Mouse (Mus musculus) liver, embryonic 12.5 days (tissue): Measurements from ENCODE around the gene Gipc3. TPM values are rescaled to one million over a fixed set of nuclear protein-coding genes. Genes with fewer than 3 reads are reported as not detected.

Experiments
- ATAC-seq: fragments of 200-750 bp; cut with Nextera tagmentation; 2 replicates; pipeline ENCODE4 v1.8.0; 2017; ENCODE audit warnings: moderate number of reproducible peaks, mild to moderate bottlenecking, moderate library complexity
- H3K27ac ChIP-seq: fragments of 300-500 bp; sonication (generic); 2 replicates; pipeline ENCODE4 v1.5.1; 2016; ENCODE audit warnings: mild to moderate bottlenecking
- H3K27me3 ChIP-seq: fragments of 300-500 bp; sonication (generic); replicated peaks from 2 replicates; pipeline ENCODE4 v1.6.1; 2016; ENCODE audit warnings: mild to moderate bottlenecking, moderate library complexity
- H3K36me3 ChIP-seq: fragments of 300-500 bp; sonication (generic); 2 replicates; pipeline ENCODE4 v1.6.1; 2016; ENCODE audit warnings: mild to moderate bottlenecking, moderate library complexity
- H3K4me1 ChIP-seq: fragments of 300-500 bp; sonication (generic); 2 replicates; pipeline ENCODE4 v1.6.1; 2016
- H3K4me2 ChIP-seq: fragments of 300-500 bp; sonication (generic); 2 replicates; pipeline ENCODE4 v1.6.1; 2016; ENCODE audit warnings: mild to moderate bottlenecking, moderate library complexity
- H3K4me3 ChIP-seq: fragments of 300-500 bp; sonication (generic); 2 replicates; pipeline ENCODE4 v1.5.1; 2016; ENCODE audit warnings: mild to moderate bottlenecking, moderate library complexity
- H3K9ac ChIP-seq: fragments of 300-500 bp; sonication (generic); 2 replicates; pipeline ENCODE4 v1.6.1; 2016; ENCODE audit warnings: mild to moderate bottlenecking, moderate library complexity
- H3K9me3 ChIP-seq: fragments of 300-500 bp; sonication (generic); replicated peaks from 2 replicates; pipeline ENCODE4 v1.6.1; 2016; ENCODE audit warnings: mild to moderate bottlenecking, moderate library complexity
- WGBS: fragments of 180-500 bp; shearing (Covaris S2); methylation state at CpG from one replicate; pipeline ENCODE4 v1.1.7; 2016; ENCODE audit not compliant: insufficient replicate concordance; 5-methylcytosine and 5-hydroxymethylcytosine counted together
- polyA plus RNA-seq: library from polyadenylated mRNA; unstranded; fragments of >200 nt; fragmentation: Nextera tagmentation; extraction: Ambion mirVana; gene quantifications from 2 replicates; pipeline ENCODE4 v1.2.1, GENCODE M21; 2016

Gipc3 gene
- polyA plus RNA-seq, 1 experiment from 2014 or later = not detected

DNA sequence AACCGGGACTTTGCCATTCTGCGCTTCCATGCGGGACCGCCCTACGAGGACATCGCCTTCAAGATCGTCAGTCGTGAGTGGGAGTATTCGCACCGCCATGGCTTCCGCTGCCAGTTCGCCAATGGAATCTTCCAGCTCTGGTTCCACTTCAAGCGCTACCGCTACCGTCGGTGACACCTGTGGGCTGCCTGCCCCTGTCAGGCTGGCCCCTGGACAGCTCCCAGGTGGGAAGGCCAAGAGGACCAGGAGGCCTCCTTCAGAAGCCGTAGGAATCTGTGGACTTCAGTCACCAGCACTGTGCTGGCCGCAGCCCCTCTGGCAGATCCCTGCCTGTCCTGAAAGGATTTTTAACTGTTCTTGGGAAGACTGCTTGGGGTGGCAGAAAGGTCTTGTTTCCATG is 17.3 kb downstream of the Gipc3 start:
- ATAC-seq = no peak
- Histone ChIP-seq H3K27me3 (0 out of 2 replicates have a peak, but pooled peaks cover 7% of the 10 kb centered on the region), H3K36me3 (peaks cover 54% of the 10 kb centered on the region), H3K27ac (peak overlapping the region; percentile 49; the same call in 1 of the 2 replicates), H3K4me1 (peaks cover 71% of the 10 kb centered on the region), H3K9ac (no peak overlapping the region), H3K4me3 (no peak overlapping the region), H3K4me2 (no peak overlapping the region), H3K9me3 (no peaks in the 10 kb centered on the region)
- 90% methylated on average over 18 of the region's 18 CpGs for WGBS

DNA sequence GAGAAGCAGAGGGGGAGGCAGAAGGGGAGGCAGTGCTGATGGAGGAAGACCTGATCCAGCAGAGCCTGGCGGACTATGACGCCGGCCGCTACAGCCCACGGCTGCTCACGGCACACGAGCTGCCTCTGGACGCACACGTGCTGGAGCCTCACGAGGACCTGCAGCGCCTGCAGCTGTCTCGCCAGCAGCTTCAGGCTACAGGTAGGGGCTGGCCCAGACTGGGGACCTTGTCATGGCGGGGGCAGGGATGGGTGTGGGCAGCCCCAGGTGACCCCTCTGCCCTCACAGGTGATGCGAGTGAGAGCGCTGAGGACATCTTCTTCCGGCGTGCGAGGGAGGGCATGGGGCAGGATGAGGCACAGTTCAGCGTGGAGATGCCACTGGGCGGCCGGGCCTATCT is 17.9 kb downstream of the Gipc3 start:
- peaks cover 54% of the 10 kb centered on the region for H3K36me3 ChIP-seq
- ATAC-seq = no peak

DNA sequence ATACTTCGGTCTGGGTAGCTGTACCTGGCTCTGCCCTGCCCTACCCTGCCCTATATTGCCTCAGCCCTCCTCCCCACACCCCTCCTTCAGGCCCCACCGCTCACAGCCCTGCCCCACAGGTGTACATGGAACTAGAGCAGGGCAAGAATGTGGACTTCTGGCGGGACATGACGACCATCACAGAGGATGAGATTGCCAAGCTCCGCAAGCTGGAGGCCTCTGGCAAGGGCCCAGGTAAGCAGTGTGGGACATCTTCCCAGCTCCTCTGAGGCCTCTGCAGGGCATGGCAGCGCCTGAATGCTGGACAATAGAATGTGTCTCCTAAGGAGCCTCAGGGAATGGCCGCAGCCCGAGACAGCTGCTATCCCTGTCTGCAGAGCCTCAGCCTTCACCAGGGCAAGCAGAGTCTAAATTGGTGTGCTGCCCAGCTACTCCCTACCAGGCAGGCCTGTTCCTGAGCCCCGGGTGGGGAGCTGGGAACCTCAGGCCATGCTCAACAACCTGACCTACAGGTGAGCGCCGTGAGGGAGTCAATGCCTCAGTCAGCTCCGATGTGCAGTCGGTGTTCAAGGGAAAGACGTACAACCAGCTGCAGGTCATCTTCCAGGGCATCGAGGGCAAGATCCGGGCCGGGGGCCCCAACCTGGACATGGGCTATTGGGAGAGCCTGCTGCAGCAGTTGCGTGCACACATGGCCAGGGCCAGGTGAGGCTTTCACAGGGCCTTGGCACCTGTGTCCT is 19.1 kb downstream of the Gipc3 start:
- Histone ChIP-seq H3K36me3 (peaks cover 55% of the 10 kb centered on the region), H3K9ac (no peak overlapping the region), H3K4me1 (peaks cover 64% of the 10 kb centered on the region), H3K4me2 (no peak overlapping the region), H3K27me3 (no peaks in the 10 kb centered on the region), H3K9me3 (no peaks in the 10 kb centered on the region), H3K4me3 (no peak overlapping the region), H3K27ac (no peak overlapping the region)
- no peak for ATAC-seq
- 91% methylated on average over 18 of the region's 18 CpGs for WGBS

More for the DNA sequence above, 17.9 kb downstream of the Gipc3 start:
- WGBS = 94% methylated on average over 21 of the region's 21 CpGs
- Histone ChIP-seq H3K4me1 (peaks cover 65% of the 10 kb centered on the region), H3K4me2 (no peak overlapping the region), H3K27ac (no peak overlapping the region), H3K9me3 (no peaks in the 10 kb centered on the region), H3K9ac (no peak overlapping the region), H3K27me3 (0 out of 2 replicates have a peak, but pooled peaks cover 7% of the 10 kb centered on the region), H3K4me3 (no peak overlapping the region)

DNA sequence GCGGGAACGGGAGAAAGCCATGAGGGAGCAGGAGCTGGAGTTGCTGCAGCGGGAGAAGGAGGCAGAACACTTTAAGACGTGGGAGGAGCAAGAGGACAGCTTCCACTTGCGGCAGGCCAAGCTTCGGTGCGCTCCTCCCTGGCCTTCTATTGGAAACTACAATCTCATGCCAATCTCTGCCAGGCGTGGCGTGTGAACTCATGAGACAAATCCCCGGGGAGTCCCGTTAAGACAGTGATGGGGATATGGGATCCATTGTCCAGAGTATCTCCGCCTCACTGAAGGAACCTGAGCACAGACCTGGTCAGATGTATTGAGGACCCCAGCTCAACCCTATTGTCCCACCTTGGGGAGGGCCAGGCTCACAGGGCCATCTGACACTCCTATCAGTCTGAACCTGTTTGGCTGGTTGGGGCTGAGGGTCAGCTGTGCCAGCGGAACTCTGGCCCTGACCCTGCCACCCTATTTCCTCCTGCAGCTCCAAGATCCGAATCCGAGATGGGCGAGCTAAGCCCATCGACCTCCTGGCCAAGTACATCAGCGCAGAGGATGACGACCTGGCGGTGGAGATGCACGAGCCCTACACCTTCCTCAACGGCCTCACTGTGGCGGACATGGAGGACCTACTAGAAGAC is 19.8 kb downstream of the Gipc3 start:
- ATAC-seq = no peak
- Histone ChIP-seq H3K27me3 (no peaks in the 10 kb centered on the region), H3K4me2 (peak overlapping the region; percentile 80; the same call in 1 of the 2 replicates), H3K9me3 (no peaks in the 10 kb centered on the region), H3K4me1 (peaks cover 64% of the 10 kb centered on the region), H3K27ac (no peak overlapping the region), H3K9ac (no peak overlapping the region), H3K36me3 (peaks cover 62% of the 10 kb centered on the region), H3K4me3 (0 out of 2 replicates have a peak overlapping the region, but pooled peaks have one; percentile 96)
- WGBS = 93% methylated on average over 23 of the region's 23 CpGs

DNA sequence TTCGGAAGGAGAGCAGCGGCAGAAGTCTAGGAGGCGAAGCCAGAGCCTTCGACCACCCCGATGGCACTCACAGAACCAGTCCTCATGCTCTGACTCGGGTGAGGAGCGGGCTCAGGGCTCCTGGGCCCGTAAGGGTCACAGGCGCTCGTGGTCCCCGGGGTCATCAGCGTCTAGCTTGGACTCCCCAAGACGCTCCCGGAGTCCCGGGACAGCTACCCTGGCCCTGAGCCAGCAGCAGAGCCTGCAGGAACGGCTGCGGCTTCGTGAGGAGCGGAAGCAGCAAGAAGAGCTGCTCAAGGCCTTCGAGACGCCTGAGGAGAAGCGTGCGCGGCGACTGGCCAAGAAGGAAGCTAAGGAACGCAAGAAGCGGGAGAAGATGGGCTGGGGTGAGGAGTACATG is 20.6 kb downstream of the Gipc3 start:
- ATAC-seq = no peak
- peaks cover 64% of the 10 kb centered on the region for H3K4me1 ChIP-seq
- 93% methylated on average over 27 of the region's 27 CpGs for WGBS
- H3K36me3 ChIP-seq = peaks cover 70% of the 10 kb centered on the region
- H3K9me3 ChIP-seq = no peaks in the 10 kb centered on the region
- H3K27me3 ChIP-seq = no peaks in the 10 kb centered on the region
- peak overlapping the region; percentile 80 for H3K4me2 ChIP-seq
- H3K27ac ChIP-seq = 0 out of 2 replicates have a peak overlapping the region, but pooled peaks have one; percentile 88
- peak overlapping the region; percentile 93 for H3K9ac ChIP-seq
- H3K4me3 ChIP-seq = peak overlapping the region; percentile 96

DNA sequence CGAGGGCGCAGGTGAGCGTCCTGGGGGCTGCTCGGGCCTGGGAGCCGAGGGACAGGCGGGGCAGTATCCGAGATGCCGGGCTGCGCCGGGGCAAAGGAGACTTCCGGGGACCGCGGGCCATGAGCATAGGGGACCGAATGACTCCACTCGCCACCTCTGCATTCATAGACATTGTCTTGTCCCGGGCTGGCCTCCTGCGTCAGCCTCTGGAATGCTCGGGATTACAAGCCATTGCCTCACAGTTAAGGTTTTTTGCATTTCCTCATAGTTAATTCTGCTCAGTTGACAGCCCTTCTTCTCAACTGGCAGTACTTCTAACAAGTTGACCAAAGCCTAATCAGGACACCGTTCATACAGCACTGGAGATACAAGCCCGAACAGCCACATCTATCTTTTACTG is 21.6 kb downstream of the Gipc3 start:
- 2% methylated on average over 20 of the region's 20 CpGs for WGBS
- Histone ChIP-seq H3K27me3 (no peaks in the 10 kb centered on the region), H3K4me1 (peaks cover 65% of the 10 kb centered on the region), H3K4me2 (peak overlapping the region; percentile 80), H3K36me3 (peaks cover 62% of the 10 kb centered on the region), H3K9ac (peak overlapping the region; percentile 93), H3K27ac (peak overlapping the region; percentile 88), H3K4me3 (peak overlapping the region; percentile 96), H3K9me3 (no peaks in the 10 kb centered on the region)
- ATAC-seq = no peak

DNA sequence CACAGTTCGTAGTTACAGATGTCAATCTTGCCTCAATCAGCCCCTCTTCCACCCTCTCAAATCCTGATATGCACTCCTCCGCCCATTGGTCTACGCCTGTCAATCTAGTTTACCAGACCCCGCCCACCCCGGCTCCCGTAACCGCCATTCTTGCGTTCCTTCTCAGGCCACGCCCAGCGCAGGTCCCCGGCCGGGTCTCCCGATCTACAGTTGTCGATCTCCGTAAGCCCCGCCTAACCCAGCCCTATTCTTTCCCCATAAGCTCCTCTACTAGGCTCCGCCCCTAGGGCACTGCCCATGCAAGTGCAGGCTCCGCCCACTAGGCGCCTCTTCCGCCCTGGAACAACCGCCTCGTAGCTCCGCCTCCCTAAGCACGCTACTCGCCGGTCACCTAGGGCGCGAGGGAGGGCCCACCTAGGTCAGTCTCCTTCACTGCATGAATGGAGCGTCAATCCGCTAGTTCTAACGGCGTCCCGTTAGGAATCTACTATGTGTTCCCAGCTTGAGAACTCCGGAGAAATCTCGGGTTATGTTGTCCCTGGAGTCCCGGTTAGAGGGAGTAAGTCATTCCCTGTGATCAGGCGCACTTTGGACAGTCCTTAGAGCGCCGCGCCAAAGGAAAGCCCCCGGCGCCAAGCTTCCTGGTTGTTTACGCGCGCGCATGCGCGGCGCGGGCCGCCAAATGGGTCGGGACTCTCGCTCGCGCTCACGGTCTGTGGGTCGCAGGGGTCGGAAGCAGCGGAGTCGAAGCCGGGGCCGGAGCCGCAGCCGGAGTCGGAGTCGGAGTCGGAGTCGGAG is 22.3 kb downstream of the Gipc3 start, which contains the start of gene Cactin:
Gene Cactin, plus strand, starts transcription at position 554 of the 798 bp plus-strand sequence.
- under 1% methylated on average over 68 of the region's 68 CpGs for WGBS
- Histone ChIP-seq H3K4me2 (peak within 1 kb of the TSS; percentile 80), H3K9ac (peak within 1 kb of the TSS; percentile 93), H3K4me3 (peak within 1 kb of the TSS; percentile 96), H3K9me3 (no peaks in the 10 kb centered on the region), H3K4me1 (peaks cover 65% of the 10 kb centered on the region), H3K36me3 (peaks cover 61% of the 10 kb centered on the region), H3K27me3 (no peaks in the 10 kb centered on the region), H3K27ac (peak within 1 kb of the TSS; percentile 88)
- ATAC-seq = peak; percentile 87

DNA sequence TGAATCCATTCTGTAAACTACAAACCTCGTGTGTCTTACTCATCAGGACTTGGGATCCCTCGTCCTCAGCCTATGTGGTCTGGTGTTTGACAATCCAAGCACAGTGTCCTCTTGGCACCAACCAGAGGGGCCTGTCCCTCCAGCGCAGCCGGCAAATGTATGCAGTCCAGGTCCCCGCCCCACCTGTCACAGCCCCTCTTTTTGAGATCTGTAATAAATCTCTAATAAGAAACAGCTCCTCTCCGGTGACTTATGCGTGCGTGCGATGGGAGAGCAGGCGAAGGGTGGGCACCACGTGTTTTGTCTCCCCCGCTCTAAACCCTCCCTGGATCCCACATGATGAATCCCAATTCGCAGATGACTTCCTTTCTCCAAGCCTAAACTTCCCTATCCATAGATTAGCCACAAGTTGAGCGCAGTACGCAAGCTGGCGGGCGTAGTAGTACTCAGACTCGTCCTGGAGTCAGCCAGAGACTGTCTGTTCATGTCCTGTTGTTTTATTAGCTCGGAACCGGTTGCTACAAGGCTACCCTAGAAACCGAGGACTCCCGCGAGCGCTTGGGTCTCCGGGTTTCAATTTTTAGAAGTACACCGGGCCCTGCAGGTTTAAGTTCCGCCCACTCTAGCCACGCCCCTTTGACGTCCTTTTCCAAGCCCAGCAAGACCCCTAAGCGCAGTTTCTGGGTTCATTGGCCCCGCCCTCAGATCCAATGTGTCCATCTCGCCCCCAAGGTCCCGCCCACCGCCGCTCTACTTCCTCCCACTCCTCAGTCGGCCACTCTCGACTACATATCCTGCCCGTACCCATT is 23.1 kb downstream of the Gipc3 start:
- Histone ChIP-seq H3K9ac (peak overlapping the region; percentile 74), H3K4me1 (peaks cover 64% of the 10 kb centered on the region), H3K27ac (peak overlapping the region; percentile 88), H3K9me3 (no peaks in the 10 kb centered on the region), H3K36me3 (peaks cover 61% of the 10 kb centered on the region), H3K27me3 (no peaks in the 10 kb centered on the region), H3K4me2 (peak overlapping the region; percentile 80), H3K4me3 (peak overlapping the region; percentile 96)
- 3% methylated on average over 38 of the region's 38 CpGs for WGBS
- no peak for ATAC-seq

DNA sequence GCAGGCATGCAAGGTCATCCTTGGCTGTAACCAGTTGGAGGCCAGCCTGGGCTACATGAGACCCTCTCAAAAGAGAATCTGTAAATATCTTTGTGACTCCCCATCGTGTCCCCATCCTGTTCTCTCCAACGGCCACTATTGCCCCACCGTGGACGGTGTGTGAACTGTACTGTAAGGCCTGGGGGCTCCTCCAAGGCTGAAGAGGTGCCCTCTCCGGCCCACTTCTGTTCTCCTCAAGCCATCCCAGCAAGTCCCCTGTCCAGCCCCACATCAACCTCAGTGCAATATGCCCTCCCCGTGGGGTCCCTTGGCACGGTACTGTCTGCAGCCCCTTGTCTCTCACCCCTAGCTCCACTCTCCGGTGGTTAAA is 23.8 kb downstream of the Gipc3 start:
- peak overlapping the region; percentile 80 for H3K4me2 ChIP-seq
- WGBS = 43% methylated on average over 8 of the region's 8 CpGs
- H3K27me3 ChIP-seq = no peaks in the 10 kb centered on the region
- H3K27ac ChIP-seq = peak overlapping the region; percentile 88
- ATAC-seq = no peak
- peaks cover 61% of the 10 kb centered on the region for H3K36me3 ChIP-seq
- peak overlapping the region; percentile 74 for H3K9ac ChIP-seq
- no peaks in the 10 kb centered on the region for H3K9me3 ChIP-seq
- peaks cover 67% of the 10 kb centered on the region for H3K4me1 ChIP-seq
- H3K4me3 ChIP-seq = peak overlapping the region; percentile 96

DNA sequence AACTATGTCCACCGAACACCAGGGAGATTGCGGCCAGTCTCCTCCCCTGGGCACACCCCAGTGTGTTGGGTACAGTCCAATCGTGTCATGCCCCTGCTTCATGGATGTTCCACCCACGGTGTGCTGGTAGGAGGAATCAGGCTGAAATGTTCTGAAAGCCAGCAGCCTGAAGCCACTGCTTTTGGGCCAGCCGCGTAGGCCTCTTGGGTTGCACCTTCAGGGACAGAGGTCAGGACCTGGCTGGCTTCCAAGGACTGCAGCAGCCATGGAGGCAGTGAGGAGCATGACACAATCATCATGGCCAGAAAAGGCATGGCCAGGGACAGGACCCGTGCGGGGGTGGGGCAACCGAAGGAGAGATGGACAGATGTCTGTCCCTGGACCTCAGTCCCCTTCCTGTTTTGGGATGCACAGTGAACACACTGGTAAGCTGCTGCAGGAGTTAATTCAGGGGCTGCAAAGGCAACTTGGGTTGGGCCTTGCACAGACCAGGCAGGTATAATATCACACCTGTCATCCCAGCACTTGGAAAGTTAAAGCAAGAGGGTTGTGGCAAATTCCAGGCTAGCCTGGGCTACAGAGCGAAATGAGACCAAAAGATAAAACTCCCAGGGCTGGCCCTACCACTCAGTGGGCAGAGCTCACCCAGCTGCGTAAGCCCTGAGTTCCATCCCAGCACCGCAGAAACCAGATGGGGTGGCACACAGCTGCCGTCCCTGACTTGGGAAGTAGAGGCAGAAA is 24.3 kb downstream of the Gipc3 start:
- Histone ChIP-seq H3K36me3 (peaks cover 61% of the 10 kb centered on the region), H3K27me3 (no peaks in the 10 kb centered on the region), H3K4me2 (peak overlapping the region; percentile 80), H3K27ac (peak overlapping the region; percentile 88; the same call in 1 of the 2 replicates), H3K4me1 (peaks cover 71% of the 10 kb centered on the region), H3K9ac (peak overlapping the region; percentile 74), H3K9me3 (no peaks in the 10 kb centered on the region), H3K4me3 (no peak overlapping the region; the same call in 1 of the 2 replicates)
- ATAC-seq = no peak
- WGBS = 83% methylated on average over 13 of the region's 13 CpGs
